Mouse (Mus musculus): ENCODE results near the gene Vldlr.

The Vldlr gene

GRCm38 (mm10) chr19:27233386-27233785 is 17.1 kb downstream of the Vldlr start:
- DNase-seq (ENCODE audit: low read depth, low spot score) = no peak

GRCm38 (mm10) chr19:27239913-27240312 is 23.6 kb downstream of the Vldlr start:
- no peak for DNase-seq (ENCODE audit: low read depth, low spot score)

GRCm38 (mm10) chr19:27243527-27243926 is 27.2 kb downstream of the Vldlr start:
- DNase-seq (ENCODE audit: low read depth, low spot score) = no peak

GRCm38 (mm10) chr19:27254756-27255155 is 38.5 kb downstream of the Vldlr start:
- DNase-seq (ENCODE audit: low read depth, low spot score) = no peak

- DNase-seq (ENCODE audit: low read depth, low spot score) = no peak
Observed at GRCm38 (mm10) chr19:27255678-27256077, 39.4 kb downstream of the Vldlr start.

GRCm38 (mm10) chr19:27260102-27260501 is 43.8 kb downstream of the Vldlr start:
- peak; percentile 7 for DNase-seq (ENCODE audit: low read depth, low spot score)

GRCm38 (mm10) chr19:27260621-27261278 is 44.5 kb downstream of the Vldlr start:
- DNase-seq (ENCODE audit: low read depth, low spot score) = no peak

- no peak for DNase-seq (ENCODE audit: low read depth, low spot score)
Observed at GRCm38 (mm10) chr19:27262141-27262540, 45.9 kb downstream of the Vldlr start.

GRCm38 (mm10) chr19:27273385-27273784 is 57.1 kb downstream of the Vldlr start:
- no peak for DNase-seq (ENCODE audit: low read depth, low spot score)

GRCm38 (mm10) chr19:27274382-27274781 is 58.1 kb downstream of the Vldlr start:
- no peak for DNase-seq (ENCODE audit: low read depth, low spot score)

GRCm38 (mm10) chr19:27279174-27279573 is 62.9 kb downstream of the Vldlr start:
- no peak for DNase-seq (ENCODE audit: low read depth, low spot score)
